Mouse (Mus musculus): Measurements from ENCODE around the gene B4galnt1. TPM values are rescaled to one million over a fixed set of nuclear protein-coding genes. Genes with fewer than 3 reads are reported as not detected.

The B4galnt1 gene
- polyA plus RNA-seq, 1 experiment from 2014 or later: 8.7 TPM

DNA sequence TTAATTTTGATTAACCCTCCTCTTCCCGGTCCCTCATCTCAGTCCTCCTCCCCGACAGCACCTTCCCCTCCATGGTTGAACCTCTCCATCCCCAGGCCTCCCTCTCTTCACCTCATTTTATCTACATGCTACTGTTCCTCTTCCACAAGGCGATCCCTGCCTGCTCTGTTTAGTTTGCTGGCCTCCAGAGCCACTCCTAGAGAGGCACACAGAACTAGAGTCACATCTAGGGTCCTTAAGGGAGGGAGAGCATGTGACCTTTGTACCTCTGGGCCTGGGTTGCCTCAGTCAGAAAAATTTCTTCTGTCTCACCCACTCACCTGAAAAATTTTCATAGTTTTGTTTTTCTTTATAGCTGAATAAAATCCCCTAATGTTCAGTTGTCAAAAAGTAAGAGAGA lies 27.1 kb upstream of the B4galnt1 start:
- 83% methylated on average over 3 of the region's 3 CpGs for WGBS
- Histone ChIP-seq H3K9ac (ENCODE audit: low read depth, low read length) (no peak overlapping the region), H3K4me3 (ENCODE audit: low read length) (no peak overlapping the region), H3K4me2 (replicated peaks; ENCODE audit: low read depth, low read length) (no peak overlapping the region), H3K9me3 (ENCODE audit: control insufficient read depth, low read length) (no peaks in the 10 kb centered on the region), H3K27me3 (ENCODE audit: control insufficient read depth, insufficient read depth, low read length) (no peaks in the 10 kb centered on the region), H3K36me3 (ENCODE audit: control insufficient read depth, insufficient read depth, low read length) (no peaks in the 10 kb centered on the region), H3K27ac (ENCODE audit: low read depth, low read length) (no peak overlapping the region), H3K4me1 (ENCODE audit: control insufficient read depth, insufficient read depth, low read length) (no peaks in the 10 kb centered on the region)
- ATAC-seq (ENCODE audit: low FRiP score, low TSS enrichment): no peak

DNA sequence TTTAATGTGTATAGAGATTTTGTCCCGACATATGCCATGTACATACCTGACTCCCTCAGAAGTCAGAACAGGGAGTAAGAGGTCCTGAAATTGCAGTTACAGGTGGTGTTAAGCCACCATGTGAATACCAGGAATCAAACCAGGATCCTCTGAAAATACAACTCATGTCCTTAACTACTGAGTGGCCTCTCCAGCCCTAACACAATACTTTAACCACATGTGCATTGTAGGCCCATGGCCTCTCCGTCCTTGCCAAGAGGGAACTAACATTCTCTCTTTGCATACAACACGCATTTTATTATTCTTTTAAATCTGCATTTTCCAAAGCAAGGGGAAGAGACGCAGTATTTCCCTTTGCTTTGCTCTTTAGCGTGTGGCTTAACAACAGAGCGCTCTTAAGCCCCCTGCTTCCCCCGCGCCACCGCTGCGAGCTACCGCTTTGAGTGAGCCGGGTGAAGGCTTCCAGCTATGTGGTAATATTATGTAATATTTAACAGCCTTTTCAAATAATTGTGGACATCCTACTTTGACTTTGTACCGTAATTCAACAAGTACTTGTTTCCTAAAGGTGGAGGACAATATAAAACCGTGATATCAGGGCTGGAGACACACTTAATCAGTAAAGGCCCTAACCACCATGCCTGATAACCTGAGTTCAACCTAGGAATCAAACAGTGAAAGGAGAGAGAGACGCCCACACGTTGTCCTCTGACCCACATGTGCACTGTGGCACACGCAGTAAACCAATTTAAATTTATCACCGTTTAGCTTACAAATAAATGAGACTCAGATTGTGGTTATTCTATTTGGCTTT lies 26.5 kb upstream of the B4galnt1 start:
- Histone ChIP-seq H3K9ac (ENCODE audit: low read depth, low read length) (no peak overlapping the region), H3K4me1 (ENCODE audit: control insufficient read depth, insufficient read depth, low read length) (no peaks in the 10 kb centered on the region), H3K9me3 (ENCODE audit: control insufficient read depth, low read length) (no peaks in the 10 kb centered on the region), H3K36me3 (ENCODE audit: control insufficient read depth, insufficient read depth, low read length) (no peaks in the 10 kb centered on the region), H3K4me2 (replicated peaks; ENCODE audit: low read depth, low read length) (no peak overlapping the region), H3K4me3 (ENCODE audit: low read length) (no peak overlapping the region), H3K27ac (ENCODE audit: low read depth, low read length) (no peak overlapping the region), H3K27me3 (ENCODE audit: control insufficient read depth, insufficient read depth, low read length) (no peaks in the 10 kb centered on the region)
- no peak for ATAC-seq (ENCODE audit: low FRiP score, low TSS enrichment)
- WGBS: 84% methylated on average over 18 of the region's 18 CpGs

DNA sequence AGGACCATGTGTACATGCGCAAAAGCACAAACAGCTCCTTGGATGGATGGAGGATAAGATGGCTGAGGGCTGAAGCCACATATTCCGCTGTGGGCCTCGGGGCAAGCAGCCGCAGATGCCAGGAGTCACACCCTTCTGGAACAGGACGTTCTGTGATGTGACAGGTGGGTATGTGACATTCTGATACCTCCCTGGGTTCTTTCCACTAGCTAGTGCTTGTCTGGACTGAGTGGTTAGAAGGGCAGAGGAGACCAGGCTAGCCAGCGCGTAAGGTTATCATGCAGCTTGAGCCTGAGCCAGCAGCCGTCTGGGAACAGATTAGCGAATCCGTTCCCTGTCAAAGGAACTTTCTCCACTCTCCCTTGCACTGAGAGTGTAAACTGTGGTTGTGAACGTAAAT lies 24.1 kb upstream of the B4galnt1 start:
- no peak overlapping the region for H3K9ac ChIP-seq (ENCODE audit: low read depth, low read length)
- H3K9me3 ChIP-seq (ENCODE audit: control insufficient read depth, low read length): no peaks in the 10 kb centered on the region
- H3K4me2 ChIP-seq (replicated peaks; ENCODE audit: low read depth, low read length): no peak overlapping the region
- ATAC-seq (ENCODE audit: low FRiP score, low TSS enrichment): no peak
- no peak overlapping the region for H3K4me3 ChIP-seq (ENCODE audit: low read length)
- H3K36me3 ChIP-seq (ENCODE audit: control insufficient read depth, insufficient read depth, low read length): no peaks in the 10 kb centered on the region
- WGBS: 79% methylated on average over 11 of the region's 11 CpGs
- no peak overlapping the region for H3K27ac ChIP-seq (ENCODE audit: low read depth, low read length)
- H3K4me1 ChIP-seq (ENCODE audit: control insufficient read depth, insufficient read depth, low read length): no peaks in the 10 kb centered on the region
- H3K27me3 ChIP-seq (ENCODE audit: control insufficient read depth, insufficient read depth, low read length): no peaks in the 10 kb centered on the region

DNA sequence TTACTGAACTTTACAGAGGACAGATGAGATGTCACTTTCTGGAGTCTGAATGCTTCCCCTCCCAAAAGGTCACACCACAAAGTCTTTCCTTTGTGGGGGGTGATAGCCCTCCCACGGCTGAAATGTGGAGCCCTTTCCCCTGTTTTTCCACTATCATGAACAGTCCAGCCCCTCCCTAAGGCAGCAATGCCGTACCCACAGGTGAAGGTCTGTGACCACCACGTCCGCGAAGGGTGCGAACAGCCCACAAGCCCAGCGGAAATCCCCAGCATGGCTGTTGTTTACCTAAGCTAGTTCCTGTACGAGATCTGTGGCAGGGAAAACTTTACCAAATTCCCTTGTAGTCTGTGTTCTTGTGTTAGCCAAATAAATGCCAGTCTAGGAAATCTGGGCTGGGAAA lies 23.5 kb upstream of the B4galnt1 start:
- ATAC-seq (ENCODE audit: low FRiP score, low TSS enrichment): no peak
- Histone ChIP-seq H3K27ac (ENCODE audit: low read depth, low read length) (no peak overlapping the region), H3K4me3 (ENCODE audit: low read length) (no peak overlapping the region), H3K4me2 (replicated peaks; ENCODE audit: low read depth, low read length) (no peak overlapping the region), H3K9me3 (ENCODE audit: control insufficient read depth, low read length) (no peaks in the 10 kb centered on the region), H3K4me1 (ENCODE audit: control insufficient read depth, insufficient read depth, low read length) (no peaks in the 10 kb centered on the region), H3K27me3 (ENCODE audit: control insufficient read depth, insufficient read depth, low read length) (no peaks in the 10 kb centered on the region), H3K36me3 (ENCODE audit: control insufficient read depth, insufficient read depth, low read length) (no peaks in the 10 kb centered on the region), H3K9ac (ENCODE audit: low read depth, low read length) (no peak overlapping the region)
- WGBS: 60% methylated on average over 8 of the region's 8 CpGs

DNA sequence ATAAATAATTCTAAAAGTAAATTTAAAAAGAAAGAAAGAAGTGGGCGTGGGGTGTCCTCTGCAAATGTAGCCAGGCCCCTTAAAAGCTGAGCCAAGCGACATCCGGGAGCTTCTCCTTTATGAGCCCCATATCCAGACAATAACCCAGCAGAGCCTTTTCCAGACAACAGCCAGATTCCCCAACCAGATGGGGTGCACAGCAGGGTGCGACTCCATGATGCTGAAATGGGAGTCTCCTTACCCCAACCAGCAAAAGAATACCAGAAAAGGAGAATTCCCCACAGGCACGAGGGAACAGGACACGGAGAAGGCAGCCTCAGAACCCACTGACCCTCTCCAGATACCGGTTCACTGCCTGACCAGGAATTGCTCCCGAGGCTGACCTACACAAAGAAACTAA lies 21.8 kb upstream of the B4galnt1 start:
- H3K27ac ChIP-seq (ENCODE audit: low read depth, low read length): no peak overlapping the region
- 89% methylated on average over 8 of the region's 8 CpGs for WGBS

DNA sequence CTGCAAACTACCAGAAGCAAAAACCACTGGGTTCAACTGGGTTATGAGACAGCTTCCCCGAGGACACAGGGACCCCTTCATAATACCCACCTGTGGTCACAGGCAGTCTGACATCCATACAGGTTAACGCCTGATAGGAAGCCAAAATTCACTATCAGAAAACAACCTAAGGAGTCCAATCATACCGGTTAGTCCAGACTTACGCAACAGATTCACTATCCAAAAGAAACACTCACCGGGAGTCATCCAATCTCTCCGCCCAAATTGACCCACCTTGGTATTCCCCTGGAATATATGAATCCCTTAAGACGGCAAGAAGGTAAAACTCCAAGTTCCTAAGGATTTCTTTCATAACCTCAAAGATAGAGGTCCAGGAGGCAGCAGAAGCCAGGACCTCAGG lies 20.5 kb upstream of the B4galnt1 start:
- Histone ChIP-seq H3K9me3 (ENCODE audit: control insufficient read depth, low read length) (no peaks in the 10 kb centered on the region), H3K27ac (ENCODE audit: low read depth, low read length) (no peak overlapping the region), H3K27me3 (ENCODE audit: control insufficient read depth, insufficient read depth, low read length) (no peaks in the 10 kb centered on the region), H3K4me1 (ENCODE audit: control insufficient read depth, insufficient read depth, low read length) (no peaks in the 10 kb centered on the region), H3K36me3 (ENCODE audit: control insufficient read depth, insufficient read depth, low read length) (no peaks in the 10 kb centered on the region), H3K4me2 (replicated peaks; ENCODE audit: low read depth, low read length) (no peak overlapping the region), H3K4me3 (ENCODE audit: low read length) (no peak overlapping the region), H3K9ac (ENCODE audit: low read depth, low read length) (no peak overlapping the region)
- no peak for ATAC-seq (ENCODE audit: low FRiP score, low TSS enrichment)
- WGBS: 82% methylated on average over 7 of the region's 7 CpGs

More for the DNA sequence above, 21.8 kb upstream of the B4galnt1 start:
- Histone ChIP-seq H3K27me3 (ENCODE audit: control insufficient read depth, insufficient read depth, low read length) (no peaks in the 10 kb centered on the region), H3K4me2 (replicated peaks; ENCODE audit: low read depth, low read length) (no peak overlapping the region), H3K4me3 (ENCODE audit: low read length) (no peak overlapping the region), H3K4me1 (ENCODE audit: control insufficient read depth, insufficient read depth, low read length) (no peaks in the 10 kb centered on the region), H3K9ac (ENCODE audit: low read depth, low read length) (no peak overlapping the region), H3K36me3 (ENCODE audit: control insufficient read depth, insufficient read depth, low read length) (no peaks in the 10 kb centered on the region), H3K9me3 (ENCODE audit: control insufficient read depth, low read length) (no peaks in the 10 kb centered on the region)
- no peak for ATAC-seq (ENCODE audit: low FRiP score, low TSS enrichment)

DNA sequence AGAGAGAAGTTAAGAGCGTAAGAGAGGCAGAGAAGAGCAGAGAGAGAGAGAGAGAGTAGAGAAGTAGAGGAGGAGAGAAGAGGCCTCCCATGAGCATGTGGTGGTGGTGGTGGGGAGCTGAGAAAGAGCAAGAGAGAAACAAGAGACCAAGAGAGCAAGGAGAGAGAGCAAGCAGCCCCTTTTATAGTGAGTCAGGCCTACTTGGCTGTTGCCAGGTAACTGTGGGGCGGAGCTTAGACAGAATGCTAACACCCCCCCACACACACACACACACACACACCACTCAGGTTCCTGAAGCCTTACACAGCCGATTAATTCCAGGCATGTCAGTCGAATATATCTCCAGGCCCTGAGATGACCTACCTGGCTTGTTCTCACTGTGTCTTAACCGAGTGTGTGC lies 19.7 kb upstream of the B4galnt1 start:
- ATAC-seq (ENCODE audit: low FRiP score, low TSS enrichment): no peak
- no peaks in the 10 kb centered on the region for H3K9me3 ChIP-seq (ENCODE audit: control insufficient read depth, low read length)
- H3K9ac ChIP-seq (ENCODE audit: low read depth, low read length): no peak overlapping the region
- H3K36me3 ChIP-seq (ENCODE audit: control insufficient read depth, insufficient read depth, low read length): no peaks in the 10 kb centered on the region
- H3K4me1 ChIP-seq (ENCODE audit: control insufficient read depth, insufficient read depth, low read length): no peaks in the 10 kb centered on the region
- no peaks in the 10 kb centered on the region for H3K27me3 ChIP-seq (ENCODE audit: control insufficient read depth, insufficient read depth, low read length)
- no peak overlapping the region for H3K27ac ChIP-seq (ENCODE audit: low read depth, low read length)
- H3K4me3 ChIP-seq (ENCODE audit: low read length): no peak overlapping the region
- 72% methylated on average over 4 of the region's 5 CpGs for WGBS
- no peak overlapping the region for H3K4me2 ChIP-seq (replicated peaks; ENCODE audit: low read depth, low read length)

DNA sequence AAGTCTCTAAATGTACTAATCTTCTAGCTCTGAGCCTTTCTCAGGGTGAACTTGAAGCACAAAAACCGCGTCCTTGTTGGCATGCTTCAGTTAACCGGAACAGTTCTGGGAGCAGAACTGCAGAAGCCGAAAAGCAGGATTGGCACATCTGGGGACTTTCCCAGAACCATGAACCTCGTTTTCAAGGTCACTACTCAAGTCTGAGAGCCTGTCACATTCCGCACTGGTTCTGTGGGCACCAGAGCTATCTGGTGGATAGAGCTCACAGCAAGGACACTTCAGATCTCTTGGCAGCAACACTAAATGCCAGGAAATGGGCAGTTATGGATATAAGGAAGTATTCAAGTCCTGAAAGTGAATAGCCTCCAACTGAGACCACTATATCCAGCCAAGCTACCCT lies 17.9 kb upstream of the B4galnt1 start:
- Histone ChIP-seq H3K4me2 (replicated peaks; ENCODE audit: low read depth, low read length) (no peak overlapping the region), H3K4me3 (ENCODE audit: low read length) (no peak overlapping the region), H3K9me3 (ENCODE audit: control insufficient read depth, low read length) (no peaks in the 10 kb centered on the region), H3K4me1 (ENCODE audit: control insufficient read depth, insufficient read depth, low read length) (no peaks in the 10 kb centered on the region), H3K9ac (ENCODE audit: low read depth, low read length) (no peak overlapping the region), H3K36me3 (ENCODE audit: control insufficient read depth, insufficient read depth, low read length) (no peaks in the 10 kb centered on the region), H3K27ac (ENCODE audit: low read depth, low read length) (no peak overlapping the region), H3K27me3 (ENCODE audit: control insufficient read depth, insufficient read depth, low read length) (no peaks in the 10 kb centered on the region)
- 70% methylated on average over 6 of the region's 6 CpGs for WGBS
- no peak for ATAC-seq (ENCODE audit: low FRiP score, low TSS enrichment)

DNA sequence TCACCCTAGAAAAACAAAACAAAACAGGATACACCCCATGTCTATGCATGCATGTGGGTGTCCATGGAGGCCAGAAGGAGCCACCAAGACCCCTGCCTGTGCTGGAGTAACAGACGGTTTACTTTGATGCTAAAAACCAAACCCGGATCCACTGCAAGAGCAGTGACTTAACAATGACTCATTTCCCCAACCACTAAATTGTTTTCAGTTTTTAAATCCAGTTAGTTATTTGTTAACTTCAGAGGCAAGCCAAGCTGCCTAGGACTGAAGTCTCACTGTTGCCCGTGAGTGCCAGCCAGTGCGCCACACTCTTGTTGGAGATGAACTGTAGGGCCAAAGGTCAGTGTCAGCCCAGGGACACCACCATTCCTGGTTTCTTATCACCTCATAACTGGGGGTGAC lies 14.6 kb upstream of the B4galnt1 start:
- Histone ChIP-seq H3K27me3 (ENCODE audit: control insufficient read depth, insufficient read depth, low read length) (no peaks in the 10 kb centered on the region), H3K27ac (ENCODE audit: low read depth, low read length) (no peak overlapping the region), H3K36me3 (ENCODE audit: control insufficient read depth, insufficient read depth, low read length) (no peaks in the 10 kb centered on the region), H3K4me3 (ENCODE audit: low read length) (no peak overlapping the region), H3K4me2 (replicated peaks; ENCODE audit: low read depth, low read length) (no peak overlapping the region), H3K9ac (ENCODE audit: low read depth, low read length) (no peak overlapping the region), H3K9me3 (ENCODE audit: control insufficient read depth, low read length) (no peaks in the 10 kb centered on the region), H3K4me1 (ENCODE audit: control insufficient read depth, insufficient read depth, low read length) (no peaks in the 10 kb centered on the region)
- 65% methylated on average over 4 of the region's 4 CpGs for WGBS
- no peak for ATAC-seq (ENCODE audit: low FRiP score, low TSS enrichment)

All from kidney, embryonic 14.5 days (tissue).